Mouse (Mus musculus) liver, postnatal 0 days (tissue): ENCODE measurements at regions not wholly inside any gene's neighbourhood (a gene's known extent, or its start where the extent isn't known, plus 50 kb on each side); places are given as distances from the start of the nearest gene placed in this dataset.

Source experiments
- ATAC-seq: fragments of 200-750 bp; cut with Nextera tagmentation; 2 replicates; pipeline ENCODE4 v1.8.0; 2017; ENCODE audit warnings: mild to moderate bottlenecking, moderate library complexity
- DNase-seq: peaks from one replicate; pipeline ENCODE4 v3.0.0-alpha.2; 2016
- H3K27ac ChIP-seq: fragments of 300-500 bp; sonication (generic); 2 replicates; pipeline ENCODE4 v1.5.1; 2014; ENCODE audit warnings: antibody characterized with exemption, moderate library complexity, mild to moderate bottlenecking, low read depth
- H3K27me3 ChIP-seq: fragments of 300-500 bp; sonication (generic); 2 replicates; pipeline ENCODE4 v1.6.1; 2014; ENCODE audit warnings: low read length, control low read depth, mixed read lengths; ENCODE audit not compliant: insufficient read depth
- H3K36me3 ChIP-seq: fragments of 300-500 bp; sonication (generic); replicated peaks from 2 replicates; pipeline ENCODE4 v1.6.1; 2014; ENCODE audit warnings: mild to moderate bottlenecking, control low read depth, low read length, moderate library complexity, mixed read lengths; ENCODE audit not compliant: insufficient read depth
- H3K4me1 ChIP-seq: fragments of 300-500 bp; sonication (generic); 2 replicates; pipeline ENCODE4 v1.6.1; 2014; ENCODE audit warnings: antibody characterized with exemption, mild to moderate bottlenecking, control low read depth; ENCODE audit not compliant: insufficient read depth
- H3K4me2 ChIP-seq: fragments of 300-500 bp; sonication (generic); 2 replicates; pipeline ENCODE4 v1.6.1; 2014; ENCODE audit warnings: low read depth, mild to moderate bottlenecking, low read length, moderate library complexity, mixed read lengths
- H3K4me3 ChIP-seq: fragments of 300-500 bp; sonication (generic); 2 replicates; pipeline ENCODE4 v1.5.1; 2014; ENCODE audit warnings: low read depth, low read length
- H3K9ac ChIP-seq: fragments of 300-500 bp; sonication (generic); replicated peaks from 2 replicates; pipeline ENCODE4 v1.6.1; 2014; ENCODE audit warnings: mild to moderate bottlenecking, moderate library complexity
- H3K9me3 ChIP-seq: fragments of 300-500 bp; sonication (generic); 2 replicates; pipeline ENCODE4 v1.6.1; 2016; ENCODE audit warnings: mild to moderate bottlenecking, control low read depth, low read length, mixed read lengths
- CTCF ChIP-seq: sonication (generic); IDR thresholded peaks from 2 replicates; pipeline ENCODE4 v1.5.1; 2016; ENCODE audit warnings: antibody characterized with exemption, low read depth
- EP300 ChIP-seq: IDR thresholded peaks from 2 replicates; pipeline ENCODE4 v1.6.1; 2016; ENCODE audit warnings: antibody characterized with exemption, low read depth, mild to moderate bottlenecking
- WGBS: fragments of 180-500 bp; shearing (Covaris S2); extraction: QIAGEN DNeasy Blood & Tissue Kit; methylation state at CpG from one replicate; pipeline ENCODE4 v1.1.7; 2014; ENCODE audit not compliant: insufficient replicate concordance; 5-methylcytosine and 5-hydroxymethylcytosine counted together

- Histone ChIP-seq H3K4me2 (no peak overlapping the region), H3K27me3 (no peaks in the 10 kb centered on the region), H3K4me1 (peaks cover 7% of the 10 kb centered on the region; the same call in 1 of the 2 replicates), H3K4me3 (no peak overlapping the region), H3K27ac (no peak overlapping the region), H3K9ac (no peak overlapping the region), H3K9me3 (no peaks in the 10 kb centered on the region), H3K36me3 (no peaks in the 10 kb centered on the region)
- 77% methylated on average over 3 of the region's 3 CpGs for WGBS
- ATAC-seq (no peak), DNase-seq (no peak)
- TF ChIP-seq CTCF (no peak), EP300 (no peak)
These were observed 192.6 kb downstream of the Sp3 start for GRCm38 (mm10) chr2:72787616-72788015.

DNA sequence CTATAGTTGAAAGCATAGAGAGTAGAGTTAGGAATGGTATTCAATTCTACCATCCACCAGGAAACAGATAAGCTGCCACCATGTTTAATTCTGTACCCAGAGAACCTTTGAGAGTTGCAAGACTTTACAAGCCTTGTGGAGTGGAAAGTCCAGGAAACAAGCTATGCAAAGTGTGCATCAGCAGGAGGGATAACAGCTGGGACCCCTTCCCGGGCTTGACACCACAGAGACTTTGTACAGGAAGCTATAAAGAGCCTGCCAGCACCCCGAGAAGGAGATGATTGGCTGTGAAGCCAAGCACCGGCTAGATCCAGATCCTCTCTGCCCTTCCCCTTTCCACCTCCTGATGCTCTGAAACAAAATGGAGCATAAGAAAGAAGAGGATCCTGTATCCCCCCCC lies 188.8 kb downstream of the Sp3 start:
- ATAC-seq (no peak), DNase-seq (no peak)
- Histone ChIP-seq H3K9me3 (no peaks in the 10 kb centered on the region), H3K27ac (no peak overlapping the region), H3K36me3 (no peaks in the 10 kb centered on the region), H3K27me3 (no peaks in the 10 kb centered on the region; the same call in 1 of the 2 replicates), H3K4me3 (no peak overlapping the region), H3K4me1 (no peaks in the 10 kb centered on the region; the same call in 1 of the 2 replicates), H3K9ac (no peak overlapping the region), H3K4me2 (no peak overlapping the region)
- TF ChIP-seq CTCF = no peak
- no peak for TF ChIP-seq EP300
- WGBS = 46% methylated on average over 3 of the region's 3 CpGs

GRCm38 (mm10) chr2:72793424-72793823 lies 186.8 kb downstream of the Sp3 start:
- no peak overlapping the region for H3K4me3 ChIP-seq
- ATAC-seq = no peak
- no peak overlapping the region for H3K4me2 ChIP-seq
- WGBS = 58% methylated on average over 10 of the region's 10 CpGs
- TF ChIP-seq EP300 = no peak
- no peak for TF ChIP-seq CTCF
- no peak for DNase-seq
- H3K27me3 ChIP-seq = no peaks in the 10 kb centered on the region; the same call in 1 of the 2 replicates
- H3K9me3 ChIP-seq = no peaks in the 10 kb centered on the region
- no peak overlapping the region for H3K9ac ChIP-seq
- no peaks in the 10 kb centered on the region for H3K4me1 ChIP-seq
- no peaks in the 10 kb centered on the region for H3K36me3 ChIP-seq
- no peak overlapping the region for H3K27ac ChIP-seq

DNA sequence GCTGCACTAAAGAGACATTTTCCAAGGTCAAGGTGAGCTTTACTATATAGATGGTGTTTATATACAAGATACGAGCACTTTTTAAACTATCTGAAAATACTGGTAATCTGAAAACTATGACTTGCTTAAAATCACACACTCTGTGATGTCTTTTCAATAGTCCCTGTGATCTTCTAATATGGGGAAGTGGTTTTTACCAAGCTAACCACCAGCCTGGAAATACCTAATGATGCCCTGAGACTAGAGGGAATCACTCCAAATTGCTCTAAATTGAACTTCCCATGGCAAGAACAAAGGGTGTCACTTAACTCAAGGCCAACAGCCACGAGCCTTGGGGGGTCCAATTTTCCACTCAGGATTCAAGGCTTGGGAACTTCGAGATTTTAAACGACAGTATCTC lies 185.7 kb downstream of the Sp3 start:
- TF ChIP-seq CTCF (no peak), EP300 (no peak)
- no peak overlapping the region for H3K4me2 ChIP-seq
- ATAC-seq = no peak
- no peaks in the 10 kb centered on the region for H3K9me3 ChIP-seq
- H3K27ac ChIP-seq = no peak overlapping the region
- H3K4me1 ChIP-seq = no peaks in the 10 kb centered on the region
- H3K27me3 ChIP-seq = no peaks in the 10 kb centered on the region; the same call in 1 of the 2 replicates
- no peaks in the 10 kb centered on the region for H3K36me3 ChIP-seq
- H3K4me3 ChIP-seq = no peak overlapping the region
- WGBS = 49% methylated on average over 4 of the region's 4 CpGs
- H3K9ac ChIP-seq = no peak overlapping the region
- no peak for DNase-seq

DNA sequence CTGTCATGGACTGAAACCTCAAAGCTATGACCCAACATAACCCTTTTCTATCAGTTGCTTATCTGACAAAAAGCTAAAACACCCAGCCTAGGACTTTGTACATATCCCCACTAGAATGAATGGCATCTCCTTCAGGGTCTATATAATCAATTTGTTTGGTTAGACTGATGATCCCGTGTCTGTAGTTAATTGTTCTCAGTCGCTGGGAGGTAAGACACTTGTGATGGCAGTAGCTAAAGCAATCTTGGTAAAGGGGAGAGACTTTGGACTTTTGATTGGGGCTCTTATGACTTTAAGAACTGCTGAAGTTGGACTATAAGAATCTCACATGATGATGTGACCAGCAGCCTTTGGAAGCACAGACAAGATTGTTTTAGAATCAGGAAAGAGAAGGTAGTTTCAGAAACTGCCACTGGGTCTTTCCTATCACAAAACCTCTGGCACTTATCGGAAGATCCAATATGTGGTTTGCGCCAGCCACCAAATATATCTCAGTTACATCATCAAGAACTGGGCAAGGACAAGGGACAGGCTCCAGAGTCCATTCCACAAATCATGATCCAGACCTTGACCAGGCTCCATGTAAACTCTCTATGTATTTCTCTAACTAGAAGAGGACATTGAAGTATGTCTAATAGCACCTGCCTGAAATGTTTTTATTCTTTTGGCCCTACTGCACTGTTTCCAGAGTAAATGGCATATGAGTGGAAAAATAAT lies 183.1 kb downstream of the Sp3 start:
- Histone ChIP-seq H3K4me3 (no peak overlapping the region), H3K4me1 (no peaks in the 10 kb centered on the region; the same call in 1 of the 2 replicates), H3K4me2 (no peak overlapping the region), H3K36me3 (no peaks in the 10 kb centered on the region), H3K9me3 (peaks cover 3% of the 10 kb centered on the region; the same call in 1 of the 2 replicates), H3K27ac (no peak overlapping the region), H3K9ac (no peak overlapping the region), H3K27me3 (no peaks in the 10 kb centered on the region; the same call in 1 of the 2 replicates)
- no peak for TF ChIP-seq CTCF
- 0 out of 2 replicates have a peak, but pooled peaks have one; percentile 13 for TF ChIP-seq EP300
- peak; percentile 48; the same call in 1 of the 2 replicates for ATAC-seq
- WGBS = 61% methylated on average over 4 of the region's 4 CpGs
- no peak for DNase-seq

GRCm38 (mm10) chr2:72800696-72801095 lies 179.6 kb downstream of the Sp3 start:
- DNase-seq (peak; percentile 44), ATAC-seq (peak; percentile 67)
- H3K36me3 ChIP-seq = no peaks in the 10 kb centered on the region
- no peak overlapping the region for H3K4me3 ChIP-seq
- TF ChIP-seq CTCF (no peak), EP300 (no peak)
- WGBS = 53% methylated on average over 7 of the region's 7 CpGs
- no peak overlapping the region for H3K27ac ChIP-seq
- no peaks in the 10 kb centered on the region; the same call in 1 of the 2 replicates for H3K4me1 ChIP-seq
- H3K27me3 ChIP-seq = no peaks in the 10 kb centered on the region
- peaks cover 7% of the 10 kb centered on the region; the same call in 1 of the 2 replicates for H3K9me3 ChIP-seq
- H3K4me2 ChIP-seq = no peak overlapping the region
- H3K9ac ChIP-seq = no peak overlapping the region
